Mouse (Mus musculus) lung, adult 2 months (tissue): ENCODE measurements at regions not wholly inside any gene's neighbourhood (a gene's known extent, or its start where the extent isn't known, plus 50 kb on each side); places are given as distances from the start of the nearest gene placed in this dataset.

Source experiments
- DNase-seq: peaks from one replicate; pipeline ENCODE4 v3.0.0; 2022
- H3K4me1 ChIP-seq: fragments of 200-500 bp; 2 replicates; pipeline ENCODE4 v1.6.1; 2011; ENCODE audit warnings: low read length; ENCODE audit not compliant: control insufficient read depth, insufficient read depth
- H3K4me3 ChIP-seq: fragments of 200-500 bp; replicated peaks from 2 replicates; pipeline ENCODE3; 2011; ENCODE audit warnings: low read depth, mild to moderate bottlenecking, control low read depth, low read length; ENCODE audit errors: extremely low read depth
- CTCF ChIP-seq: fragments of 200-500 bp; IDR thresholded peaks from 2 replicates; pipeline ENCODE4 v1.5.1; 2011; ENCODE audit warnings: mild to moderate bottlenecking, low read length, control low read depth; ENCODE audit not compliant: insufficient read depth
- POLR2A ChIP-seq: fragments of 200-500 bp; IDR thresholded peaks from 2 replicates; pipeline ENCODE4 v1.6.1; 2011; ENCODE audit warnings: low read depth, mild to moderate bottlenecking, control low read depth, low read length, borderline replicate concordance; ENCODE audit errors: extremely low read depth
- WGBS: fragments of 180-500 bp; shearing (Covaris S2); methylation state at CpG from one replicate; pipeline ENCODE4 v1.1.7; 2018; 5-methylcytosine and 5-hydroxymethylcytosine counted together

DNA sequence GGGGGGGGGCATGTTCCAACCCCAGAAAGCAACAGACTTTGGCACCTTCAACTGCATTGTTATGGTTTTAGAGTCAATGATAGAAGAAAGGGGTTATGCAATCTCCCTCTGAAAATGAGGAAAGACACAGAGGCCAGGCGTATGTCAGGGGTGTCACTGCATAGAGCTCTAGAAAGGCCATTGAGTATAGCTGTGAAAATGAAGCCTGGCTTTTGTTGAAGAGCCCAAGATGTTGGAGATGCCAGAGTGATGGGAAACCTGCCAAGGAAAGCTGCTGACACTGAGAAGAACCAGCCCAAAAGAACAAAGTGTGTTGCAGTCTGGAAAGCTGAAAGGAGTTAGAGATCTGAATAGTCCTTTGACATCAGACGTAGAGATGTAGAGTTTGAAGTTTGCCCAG lies 1022.2 kb upstream of the Slit2 start:
- no peak for DNase-seq
- Histone ChIP-seq H3K4me3 (no peak overlapping the region), H3K4me1 (no peaks in the 10 kb centered on the region)
- 56% methylated on average over 2 of the region's 2 CpGs for WGBS
- TF ChIP-seq CTCF = no peak
- TF ChIP-seq POLR2A = no peak

DNA sequence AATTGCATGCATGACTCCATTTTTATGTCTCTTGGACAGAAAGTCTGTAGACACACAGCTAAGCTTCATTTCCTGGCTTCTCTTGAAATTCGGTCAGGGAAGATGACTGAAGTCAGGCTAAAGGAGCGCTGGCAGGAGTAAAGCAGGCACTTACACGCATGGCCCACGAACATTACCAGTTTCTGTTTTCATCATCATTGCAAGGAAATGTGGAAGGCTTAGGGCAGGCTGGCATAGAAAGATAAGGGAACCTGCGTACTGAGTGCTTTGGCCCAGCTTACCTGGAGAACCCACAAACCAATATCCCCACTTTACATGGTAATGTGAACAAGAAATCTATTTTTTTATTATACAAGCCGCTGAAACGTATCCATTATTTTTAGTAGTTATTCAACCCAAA lies 1056.6 kb upstream of the Slit2 start:
- H3K4me1 ChIP-seq = no peaks in the 10 kb centered on the region
- no peak overlapping the region for H3K4me3 ChIP-seq
- 83% methylated on average over 7 of the region's 7 CpGs for WGBS
- no peak for DNase-seq
- TF ChIP-seq CTCF = no peak
- TF ChIP-seq POLR2A = no peak

DNA sequence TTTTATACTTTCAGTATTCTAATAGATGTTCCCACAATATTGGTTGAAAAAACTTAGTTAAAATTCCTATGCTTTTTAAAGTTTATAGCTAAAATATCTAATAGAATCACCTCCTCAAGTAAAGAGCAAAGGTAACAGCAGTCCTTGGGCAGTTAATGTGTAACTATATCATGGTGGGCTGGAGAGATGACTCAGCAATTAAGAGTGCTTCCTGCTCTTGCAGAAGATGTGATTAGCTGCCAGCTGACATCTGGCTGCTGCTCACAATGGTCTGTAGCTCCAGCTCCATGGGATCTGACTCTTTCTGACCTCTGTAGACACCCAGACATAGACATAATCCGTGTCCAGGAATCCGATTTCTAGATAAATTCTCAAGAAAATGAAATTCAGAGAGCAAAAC lies 1044.5 kb upstream of the Lcorl start:
- Histone ChIP-seq H3K4me1 (no peaks in the 10 kb centered on the region), H3K4me3 (no peak overlapping the region)
- TF ChIP-seq CTCF (no peak), POLR2A (no peak)
- no peak for DNase-seq
- 52% methylated on average over 2 of the region's 2 CpGs for WGBS

DNA sequence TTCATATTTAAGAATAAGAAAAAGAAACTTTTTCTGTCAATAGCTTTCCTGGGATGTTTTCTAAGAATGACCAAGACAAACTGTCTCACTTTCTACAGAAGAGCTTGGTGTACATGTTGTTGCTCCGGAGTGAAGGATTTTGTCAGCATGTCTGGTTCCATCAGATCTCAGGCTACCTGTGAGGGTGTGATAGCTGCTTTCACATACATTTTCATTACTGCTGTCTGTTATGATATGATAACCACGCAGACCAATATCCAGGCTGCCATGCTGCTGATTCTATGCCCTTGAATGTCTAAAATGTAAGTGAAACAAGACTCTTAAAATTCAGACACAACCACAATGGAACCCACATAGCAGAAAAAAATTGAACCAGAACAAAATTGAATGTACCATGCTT lies 1036.6 kb upstream of the Lcorl start:
- DNase-seq = no peak
- Histone ChIP-seq H3K4me3 (no peak overlapping the region), H3K4me1 (no peaks in the 10 kb centered on the region)
- TF ChIP-seq POLR2A (no peak), CTCF (no peak)
- 82% methylated on average over 2 of the region's 2 CpGs for WGBS

DNA sequence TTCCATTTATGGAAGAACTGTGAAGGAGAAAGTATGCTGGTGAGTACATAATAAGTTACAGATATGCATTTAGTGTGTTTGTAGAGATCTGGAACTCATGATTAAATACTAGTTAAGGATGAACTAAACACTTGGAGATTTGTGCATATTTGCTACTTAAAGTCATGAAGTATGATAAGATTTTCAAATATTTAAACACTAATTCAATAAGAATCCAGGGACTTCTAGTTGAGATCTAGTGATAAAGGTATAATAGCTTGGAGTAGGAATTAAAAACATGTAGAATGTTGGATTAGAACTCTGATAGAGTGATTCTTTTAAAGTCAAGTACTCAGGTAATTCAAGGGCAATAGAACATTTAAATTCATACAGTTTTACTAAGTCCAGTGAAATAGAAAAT lies 1026.5 kb upstream of the Lcorl start:
- DNase-seq = no peak
- Histone ChIP-seq H3K4me1 (no peaks in the 10 kb centered on the region), H3K4me3 (no peak overlapping the region)
- TF ChIP-seq CTCF = no peak
- TF ChIP-seq POLR2A = no peak

DNA sequence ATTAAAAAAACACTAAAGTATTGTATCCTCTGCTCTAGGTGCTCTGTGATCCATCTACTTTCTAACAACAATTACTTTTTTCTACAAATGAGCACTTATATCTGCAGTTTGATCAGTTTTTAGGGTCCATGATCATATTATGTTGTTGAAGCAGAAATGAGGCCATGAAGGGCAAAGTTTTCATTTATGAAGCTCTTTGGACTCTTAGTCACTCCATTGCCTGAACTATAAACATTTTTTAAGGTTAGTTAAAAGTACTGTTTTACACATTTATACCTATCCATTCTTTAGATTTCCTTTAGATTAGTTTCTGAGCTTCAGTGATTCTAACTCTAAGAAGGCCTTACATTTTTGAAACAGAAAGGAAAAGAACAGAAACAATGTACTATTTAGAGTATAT lies 999.4 kb upstream of the Lcorl start:
- no peak for DNase-seq
- Histone ChIP-seq H3K4me1 (no peaks in the 10 kb centered on the region), H3K4me3 (no peak overlapping the region)
- TF ChIP-seq POLR2A (no peak), CTCF (no peak)

DNA sequence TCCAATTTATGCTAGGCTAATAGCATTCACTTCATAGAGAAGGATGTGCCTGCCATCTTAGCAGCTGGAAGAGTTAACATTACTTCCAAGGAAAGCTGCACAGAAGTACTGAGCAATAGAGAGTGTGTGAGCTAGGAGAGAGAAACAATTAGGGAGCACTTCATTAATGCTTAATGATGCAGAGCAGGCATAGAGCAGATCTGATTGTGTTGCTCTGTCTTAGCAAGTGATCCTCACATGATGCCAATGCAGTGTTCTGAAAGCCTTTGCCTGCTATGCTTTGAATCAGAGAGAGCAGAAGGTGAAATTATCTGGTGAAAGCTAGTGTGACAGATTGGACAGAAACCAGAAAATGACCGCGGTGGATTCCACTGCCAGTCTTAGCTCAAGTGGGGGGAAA lies 987.8 kb upstream of the Lcorl start:
- WGBS = 75% methylated on average over 2 of the region's 2 CpGs
- TF ChIP-seq POLR2A = no peak
- TF ChIP-seq CTCF = no peak
- Histone ChIP-seq H3K4me1 (no peaks in the 10 kb centered on the region), H3K4me3 (no peak overlapping the region)
- no peak for DNase-seq

DNA sequence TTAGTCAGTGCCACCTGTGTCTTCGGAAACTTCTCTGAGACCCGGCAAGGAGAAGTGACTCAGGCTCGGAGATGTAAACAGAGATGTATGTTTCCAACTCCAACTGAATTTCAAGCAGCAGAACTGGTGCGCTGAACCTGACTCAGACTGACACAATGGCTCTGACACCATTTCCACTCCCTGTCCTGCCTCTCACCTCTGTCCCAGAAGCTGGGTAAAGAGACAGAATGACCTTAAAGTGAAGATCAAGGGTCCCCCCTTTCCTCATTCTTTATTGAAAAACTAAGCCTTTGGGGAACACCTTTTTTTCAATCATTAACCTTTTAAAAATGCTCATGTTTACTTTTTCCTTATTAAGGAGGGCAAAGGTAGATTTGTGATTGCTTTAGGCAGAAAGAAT lies 979.4 kb upstream of the Lcorl start:
- TF ChIP-seq POLR2A (no peak), CTCF (no peak)
- DNase-seq = no peak
- WGBS = 63% methylated on average over 4 of the region's 4 CpGs
- no peak overlapping the region for H3K4me3 ChIP-seq
- H3K4me1 ChIP-seq = no peaks in the 10 kb centered on the region

DNA sequence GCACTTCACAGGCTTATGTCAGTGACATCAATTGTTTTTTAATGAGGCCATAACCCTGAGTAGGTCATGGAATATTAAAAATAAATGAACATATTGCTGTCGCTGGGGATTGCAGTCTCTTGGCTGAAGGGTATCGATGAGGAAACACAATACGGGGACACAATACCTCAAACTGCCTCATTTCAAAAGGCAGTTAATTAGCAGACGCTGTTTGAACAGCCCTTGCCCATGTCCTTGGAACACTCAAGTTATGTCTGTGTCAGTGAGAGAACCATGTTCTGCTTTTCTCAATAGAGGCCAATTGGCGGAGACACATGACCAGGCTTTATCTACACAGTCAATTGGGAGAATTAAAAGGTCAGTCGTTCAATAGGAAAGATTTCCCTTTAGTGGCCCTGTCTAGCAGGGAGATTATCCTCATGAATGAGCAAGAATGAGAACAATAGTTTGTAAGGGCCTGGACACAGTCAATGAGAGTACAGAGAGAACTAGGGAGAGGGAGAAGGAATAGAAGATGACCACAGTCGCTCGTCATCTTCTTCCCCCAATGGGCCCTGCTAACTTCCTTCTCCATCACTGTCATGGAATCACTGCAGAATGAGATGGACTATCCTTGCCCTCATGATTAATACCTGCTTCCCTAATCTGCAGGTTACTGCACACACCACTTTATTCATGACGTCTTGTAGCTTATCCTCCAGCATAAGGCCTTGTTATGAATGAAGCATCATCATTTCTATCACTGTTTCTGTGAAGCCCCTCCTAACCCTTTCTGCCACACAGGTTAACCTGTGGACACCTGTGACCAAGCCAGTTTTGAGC lies 973.6 kb upstream of the Lcorl start:
- no peak overlapping the region for H3K4me3 ChIP-seq
- H3K4me1 ChIP-seq = no peaks in the 10 kb centered on the region
- WGBS = 80% methylated on average over 9 of the region's 9 CpGs
- TF ChIP-seq CTCF = no peak
- no peak for TF ChIP-seq POLR2A
- no peak for DNase-seq

DNA sequence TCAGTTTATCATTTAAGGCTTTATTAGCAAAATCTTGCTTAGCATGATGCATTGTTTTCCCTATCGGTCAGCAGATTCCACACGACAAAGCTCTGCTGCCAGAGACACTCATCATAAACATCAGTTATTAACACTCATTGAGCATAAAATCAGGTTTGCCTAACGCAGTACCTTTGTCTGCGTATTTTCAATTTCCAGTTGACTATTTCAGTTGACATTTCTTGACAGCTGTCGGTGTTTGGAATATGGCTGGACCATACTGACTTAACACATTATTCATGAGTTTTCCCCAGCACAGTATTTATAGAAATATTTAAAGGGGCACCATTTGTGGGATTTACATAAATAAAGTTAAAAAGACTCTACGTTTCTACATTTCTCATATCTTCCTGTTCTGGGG lies 972.7 kb upstream of the Lcorl start:
- TF ChIP-seq POLR2A = no peak
- WGBS = 74% methylated on average over 6 of the region's 6 CpGs
- Histone ChIP-seq H3K4me3 (no peak overlapping the region), H3K4me1 (no peaks in the 10 kb centered on the region)
- no peak for DNase-seq

DNA sequence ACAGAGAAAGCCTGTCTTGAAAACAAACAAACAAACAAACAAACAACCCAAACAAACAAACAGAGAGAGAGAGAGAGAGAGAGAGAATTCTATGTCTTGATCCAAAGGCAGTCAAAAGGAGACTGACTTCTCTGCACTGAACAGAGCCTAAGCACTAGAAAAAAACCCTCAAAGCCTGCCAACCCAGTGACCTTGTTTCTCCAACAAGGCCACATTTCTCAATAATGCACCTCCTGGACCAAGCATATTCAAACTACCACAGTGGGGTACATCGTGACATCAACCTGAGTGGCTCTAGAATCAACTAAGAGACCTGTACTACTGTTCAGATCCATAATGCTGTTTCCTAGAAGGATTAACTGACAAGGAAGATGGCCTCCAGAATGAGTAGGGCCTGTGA lies 969.0 kb upstream of the Lcorl start:
- TF ChIP-seq POLR2A = no peak
- TF ChIP-seq CTCF = no peak
- Histone ChIP-seq H3K4me1 (no peaks in the 10 kb centered on the region), H3K4me3 (no peak overlapping the region)
- no peak for DNase-seq
- 73% methylated on average over 1 of the region's 1 CpGs for WGBS
